Mouse (Mus musculus): ENCODE measurements at regions not wholly inside any gene's neighbourhood (a gene's known extent, or its start where the extent isn't known, plus 50 kb on each side); places are given as distances from the start of the nearest gene placed in this dataset.

DNA sequence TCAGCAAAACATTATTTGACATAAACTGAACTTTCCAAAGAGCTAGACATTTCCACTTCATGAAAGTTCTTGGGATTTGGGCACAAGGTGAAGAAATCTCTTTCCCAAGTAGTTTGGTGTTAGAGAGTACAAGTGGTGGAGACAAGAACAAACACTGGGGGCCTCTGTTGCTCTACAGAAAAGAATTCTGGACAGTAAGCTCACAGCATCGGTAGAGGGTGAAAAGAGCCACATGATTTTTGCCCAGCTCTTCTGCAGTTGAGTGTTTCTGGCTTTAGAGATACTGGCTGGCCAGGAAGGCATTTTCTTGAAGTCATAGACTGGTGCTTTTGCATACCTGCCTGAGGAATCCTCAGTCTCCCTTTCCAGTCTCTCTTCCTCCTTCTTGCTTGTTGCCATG lies 127.8 kb downstream of the Stk31 start:
- DNase-seq (ENCODE audit: low spot score) = no peak

DNA sequence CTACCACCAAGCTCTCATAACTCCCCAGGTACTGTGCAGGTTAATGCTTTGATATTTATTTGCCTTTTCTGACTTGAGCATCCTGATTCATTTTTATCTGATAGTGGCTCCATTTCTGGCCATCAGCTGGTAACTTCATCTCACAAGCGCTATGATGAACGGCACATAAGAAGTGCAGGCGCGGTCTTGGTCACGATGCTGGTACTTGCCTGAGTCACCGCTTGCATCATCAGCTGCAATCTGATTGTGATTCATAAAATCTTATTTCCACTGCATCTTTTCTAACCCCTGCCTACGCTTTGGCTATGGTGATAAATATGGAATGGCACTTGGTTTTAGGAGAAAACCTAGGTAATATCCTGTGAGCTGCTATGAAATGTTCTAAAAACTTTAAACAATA lies 128.3 kb downstream of the Stk31 start:
- no peak for DNase-seq (ENCODE audit: low spot score)

DNA sequence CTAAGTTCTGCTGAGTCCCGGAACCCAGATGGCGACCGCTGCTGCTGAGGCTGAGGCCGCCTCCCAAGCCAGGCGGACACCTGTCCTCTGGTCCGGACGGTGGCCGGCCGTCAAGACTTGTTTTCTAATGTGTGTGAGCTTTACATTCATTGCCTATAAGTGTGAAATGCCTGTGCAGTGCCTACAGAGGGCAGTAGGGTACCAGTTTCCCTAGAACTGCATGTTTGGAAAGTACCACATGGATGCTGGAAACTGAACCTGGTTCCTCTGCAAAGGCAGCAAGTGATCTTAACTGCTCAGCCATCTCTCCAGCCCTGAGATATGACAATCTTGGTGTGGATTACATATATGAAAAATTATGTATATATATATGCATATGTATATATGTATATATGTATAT lies 138.6 kb downstream of the Stk31 start:
- DNase-seq (ENCODE audit: low spot score) = no peak

DNA sequence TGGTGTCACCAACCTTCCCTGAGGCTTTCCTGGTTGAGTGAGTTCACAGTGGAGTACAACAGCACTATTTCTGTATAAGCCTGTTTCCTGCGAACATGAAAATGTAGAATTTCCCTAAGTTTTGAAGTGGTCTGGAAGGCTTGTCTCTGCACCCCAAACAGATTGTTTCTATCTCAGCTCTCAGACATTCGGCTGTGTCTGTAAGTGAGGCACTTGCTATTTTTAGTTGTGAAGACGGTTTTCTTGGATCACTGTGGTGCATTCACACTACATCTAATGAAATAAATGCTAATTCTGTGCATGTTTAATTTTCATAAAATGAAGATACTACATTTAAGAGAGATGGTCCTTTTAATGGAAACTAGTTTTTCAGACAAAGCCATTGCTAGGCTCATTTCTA lies 139.1 kb downstream of the Stk31 start:
- no peak for DNase-seq (ENCODE audit: low spot score)

DNA sequence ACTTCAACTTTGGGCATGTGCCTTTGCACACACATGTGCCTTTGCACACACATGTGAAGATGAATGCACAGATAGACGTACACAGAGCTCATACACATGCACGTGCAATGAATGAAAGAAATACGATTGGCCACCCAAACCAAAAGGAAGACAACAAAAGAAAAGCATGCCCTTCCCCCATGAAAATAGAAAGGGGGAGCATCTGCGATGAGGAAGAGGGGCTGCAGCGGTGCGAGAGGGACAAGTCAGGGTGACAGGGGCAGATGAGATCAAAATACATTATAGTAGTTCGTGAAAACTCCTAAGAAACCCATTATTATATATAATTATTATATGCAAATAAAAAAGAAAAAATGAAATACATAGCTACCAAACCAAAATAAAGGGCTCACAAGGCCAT lies 149.5 kb downstream of the Stk31 start:
- DNase-seq (ENCODE audit: low spot score) = no peak

DNA sequence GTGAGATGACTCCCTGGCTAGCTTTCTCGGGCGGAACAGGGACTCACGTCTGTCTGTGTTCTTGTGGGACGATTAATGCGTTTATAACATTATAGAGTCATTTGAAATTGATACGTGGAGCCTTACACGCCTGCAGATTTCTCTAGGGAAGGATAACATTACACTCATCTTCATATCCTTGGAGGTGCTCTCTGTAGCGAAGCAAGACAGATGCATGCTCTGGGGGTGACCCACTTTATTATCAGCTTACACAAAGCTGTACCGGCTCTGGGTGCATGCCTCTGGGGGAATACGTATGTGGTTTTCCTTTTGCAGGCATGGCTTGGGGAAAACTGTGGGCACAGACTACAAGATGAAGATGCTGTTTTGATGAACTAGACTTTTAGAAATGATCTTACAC lies 159.7 kb downstream of the Stk31 start:
- no peak for DNase-seq (ENCODE audit: low spot score)

DNA sequence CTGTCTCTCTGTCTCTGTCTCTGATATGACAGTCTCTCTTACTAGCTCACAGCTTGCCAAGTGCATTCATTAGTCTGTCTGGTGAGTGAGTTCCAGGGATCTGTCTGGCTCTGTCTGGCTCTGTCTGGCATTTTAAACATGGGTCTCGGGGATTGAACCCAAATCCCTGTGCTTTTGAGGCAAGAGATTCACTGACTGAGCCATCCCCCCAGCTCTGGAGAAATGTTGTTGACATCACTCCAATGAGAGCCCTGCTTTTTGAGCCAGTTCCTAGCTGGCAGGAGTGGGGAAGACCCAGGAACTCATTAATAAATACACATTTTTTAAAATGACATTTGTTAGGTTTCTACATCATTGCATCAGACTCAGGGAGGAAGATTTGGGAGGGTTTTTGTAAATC lies 163.1 kb downstream of the Stk31 start:
- no peak for DNase-seq (ENCODE audit: low spot score)

DNA sequence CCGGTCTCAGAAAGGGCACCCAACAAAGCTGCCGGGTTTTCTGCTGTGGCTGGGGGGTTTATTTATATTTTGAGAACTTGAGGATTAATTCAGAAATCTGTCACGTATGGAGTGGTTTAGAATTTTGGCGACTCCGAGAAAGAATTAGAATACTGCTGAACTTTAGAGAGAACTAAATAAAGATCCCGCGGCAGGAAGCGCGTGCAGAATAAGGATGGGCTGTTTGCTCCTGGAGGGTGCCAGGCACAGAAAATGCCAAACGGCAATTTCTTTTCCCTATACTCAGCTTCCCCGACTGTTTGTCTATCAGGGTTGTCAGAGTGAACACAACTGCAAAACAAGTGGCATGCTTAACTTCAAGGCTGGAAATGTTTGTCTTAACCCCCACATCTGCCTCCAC lies 163.7 kb downstream of the Stk31 start:
- no peak for DNase-seq (ENCODE audit: low spot score)

DNA sequence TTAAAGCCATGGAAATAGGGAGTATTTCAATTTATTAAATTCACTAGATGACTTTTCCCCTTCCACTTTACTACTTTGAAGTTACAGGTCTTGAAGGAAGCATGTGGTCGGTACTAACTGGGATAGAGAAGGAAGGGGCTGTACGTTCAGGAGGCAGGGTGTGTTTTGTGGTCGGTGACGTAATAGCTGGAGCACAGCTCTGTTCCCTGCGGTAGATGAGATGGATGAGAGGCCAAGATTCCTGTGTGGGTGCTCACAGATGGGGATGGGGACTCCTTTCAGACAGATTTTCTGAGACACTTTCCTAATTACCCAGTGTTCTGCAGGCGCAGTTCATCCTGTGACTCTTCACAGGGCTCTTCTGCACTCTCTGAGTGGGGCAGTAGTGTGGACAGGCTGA lies 182.9 kb downstream of the Stk31 start:
- DNase-seq (ENCODE audit: low spot score) = no peak

DNA sequence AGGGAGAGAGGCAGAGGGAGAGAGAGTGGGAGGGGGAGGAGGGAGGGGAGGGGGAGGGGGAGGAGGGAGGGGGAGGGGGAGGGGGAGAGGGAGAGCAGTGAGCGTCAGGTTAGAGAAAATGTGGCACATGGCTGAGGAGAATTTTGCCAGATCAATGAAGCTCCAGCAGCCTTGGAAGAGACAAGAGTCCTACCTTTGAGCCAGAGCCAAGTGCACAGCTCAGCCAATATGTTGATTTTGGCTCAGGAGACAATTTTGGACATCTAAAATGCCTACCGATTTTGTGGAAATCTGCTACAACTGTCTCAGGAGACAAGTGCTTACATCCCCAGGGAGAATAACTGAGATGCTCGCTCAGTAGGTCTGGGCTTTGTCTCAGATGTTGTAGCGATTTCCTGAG lies 184.3 kb downstream of the Stk31 start:
- DNase-seq (ENCODE audit: low spot score) = no peak

DNA sequence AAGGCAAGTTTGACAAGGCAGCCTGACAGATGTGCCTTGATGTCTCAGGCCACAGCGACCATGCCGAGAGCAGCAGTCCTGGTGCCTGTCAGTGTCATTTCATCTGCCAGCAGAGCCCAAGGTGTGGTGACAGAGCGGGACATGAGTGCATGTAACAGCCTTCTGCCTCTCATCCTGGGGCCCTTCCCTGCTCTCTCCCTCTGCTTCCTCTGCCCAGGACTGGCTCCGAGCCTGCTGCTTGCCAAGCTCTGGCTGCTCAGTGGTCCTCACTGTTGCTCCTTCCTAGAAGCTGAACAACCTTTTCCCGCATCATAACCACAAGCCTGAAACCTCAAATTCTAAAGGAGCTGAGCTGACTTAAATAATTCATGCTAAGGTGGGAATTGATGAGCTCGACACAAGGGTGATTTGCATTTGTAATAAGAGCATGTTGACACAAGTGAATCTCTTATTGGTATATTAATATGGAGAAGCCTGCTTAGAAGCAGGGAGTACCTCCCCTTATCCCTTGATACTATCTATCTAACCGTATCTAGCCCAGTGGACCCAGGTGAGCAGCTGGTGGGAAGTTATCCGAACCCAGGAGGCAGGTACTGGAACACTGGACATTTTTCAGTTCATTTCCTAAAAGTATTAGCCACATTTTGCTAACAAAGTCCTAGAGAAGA lies 186.8 kb downstream of the Stk31 start:
- no peak for DNase-seq (ENCODE audit: low spot score)

DNA sequence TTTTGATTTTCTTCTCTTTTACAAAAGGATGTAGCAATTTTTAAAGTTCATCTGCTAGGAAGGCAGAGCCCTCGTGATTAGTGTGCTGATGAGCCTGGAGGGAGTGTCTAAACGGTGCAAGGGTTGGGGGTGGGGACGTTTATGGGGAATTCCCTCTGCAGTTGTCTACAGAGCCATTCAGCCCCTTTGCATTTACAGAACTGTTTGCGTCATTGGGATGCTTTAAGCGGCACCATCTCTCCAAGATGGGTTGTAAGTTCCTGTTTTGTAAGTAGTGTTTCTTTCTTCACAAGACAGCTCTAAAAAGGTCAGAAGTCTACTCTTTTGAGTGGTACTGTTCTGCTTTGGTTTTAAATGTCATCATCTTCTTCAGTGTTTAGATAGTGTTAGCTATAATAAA lies 191.1 kb downstream of the Stk31 start:
- DNase-seq (ENCODE audit: low spot score) = no peak

DNA sequence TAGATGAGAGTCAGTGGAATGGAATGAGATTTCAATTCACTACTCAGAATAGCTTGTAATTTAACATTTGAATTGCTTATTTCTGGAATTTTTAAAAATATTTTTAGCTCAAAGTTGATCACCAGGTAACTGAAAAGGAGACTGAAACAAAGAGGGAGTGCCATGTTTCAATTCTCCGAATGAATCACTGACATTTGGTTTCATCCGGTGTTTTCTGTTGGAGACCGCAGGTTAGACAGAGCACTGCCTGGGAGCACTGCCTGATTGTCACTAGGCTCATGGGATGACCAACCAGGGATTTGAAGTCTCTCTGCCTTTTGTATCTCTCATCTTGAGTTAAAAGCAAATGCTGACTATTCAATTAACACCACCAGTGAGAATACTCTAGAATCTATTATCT lies 193.3 kb downstream of the Stk31 start:
- no peak for DNase-seq (ENCODE audit: low spot score)

DNA sequence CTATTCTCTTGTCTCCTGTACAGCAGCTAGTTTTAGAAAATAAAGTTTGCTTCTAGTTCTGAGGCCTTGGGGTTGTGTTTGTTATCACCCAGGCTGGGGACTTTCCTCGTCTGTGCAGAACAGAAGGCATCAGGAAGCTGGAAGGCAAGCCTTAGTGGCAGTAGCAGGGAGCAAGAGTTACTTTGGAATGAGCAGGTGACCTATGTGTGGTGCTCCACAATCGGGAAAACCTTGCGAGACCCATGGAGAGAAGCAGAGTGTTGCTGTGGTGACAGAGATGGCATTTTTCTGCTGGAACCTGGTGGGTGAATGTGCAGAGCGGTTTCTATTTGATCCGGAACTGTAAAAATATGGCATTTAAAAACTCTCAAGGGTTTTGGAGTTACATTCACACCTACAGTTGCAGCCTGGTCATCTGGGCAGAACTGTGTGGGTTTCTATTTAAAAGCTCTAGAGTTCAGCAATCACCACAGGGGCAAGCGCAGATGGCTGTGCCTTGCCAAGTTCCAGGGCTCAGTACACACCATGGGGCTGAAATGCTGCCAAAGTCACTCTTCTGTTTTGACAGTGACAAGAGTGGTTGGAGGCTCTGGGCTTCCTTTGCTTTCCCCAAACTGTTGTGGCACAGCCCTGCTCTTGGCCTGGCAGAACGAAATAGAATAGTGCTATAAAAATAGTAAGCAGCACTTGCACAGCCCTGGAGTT lies 195.7 kb downstream of the Stk31 start:
- DNase-seq (ENCODE audit: low spot score) = peak; percentile 3

DNA sequence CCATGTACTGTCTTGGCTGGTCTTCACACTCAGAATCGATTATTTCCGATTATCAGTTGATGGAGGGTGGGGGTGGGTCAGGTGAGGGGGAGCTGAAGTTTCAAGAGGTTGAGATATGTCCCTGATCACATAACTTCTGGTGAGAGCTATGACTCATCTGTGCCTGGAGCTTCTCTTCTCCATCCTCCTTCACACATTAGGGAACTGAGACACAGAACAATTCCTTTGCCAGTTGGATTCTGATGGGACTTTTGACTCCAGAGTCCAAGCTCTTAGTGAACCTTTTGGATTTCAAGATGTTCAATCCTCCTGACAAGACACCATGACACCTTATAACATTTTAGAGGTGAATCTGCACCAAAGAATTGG lies 196.2 kb downstream of the Stk31 start:
- DNase-seq (ENCODE audit: low spot score) = no peak

DNA sequence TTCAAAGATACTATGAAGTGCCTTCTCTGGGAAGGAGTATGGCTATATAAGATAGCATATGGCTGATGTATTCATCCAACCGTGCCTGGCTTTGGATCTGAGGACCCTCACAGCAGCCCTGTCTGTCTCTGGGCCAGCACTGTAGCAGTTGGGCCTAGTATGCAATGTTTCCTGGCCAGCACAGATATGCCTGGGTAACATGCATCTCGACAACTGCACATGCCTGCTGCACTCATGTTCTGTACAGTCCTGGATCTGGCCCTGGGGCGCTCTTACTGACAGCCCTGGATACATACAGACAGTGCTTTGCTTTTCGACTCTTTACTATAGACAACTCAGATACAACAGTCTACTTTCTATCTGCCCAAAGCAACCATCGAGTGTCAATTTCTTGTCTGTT lies 197.3 kb downstream of the Stk31 start:
- no peak for DNase-seq (ENCODE audit: low spot score)

DNA sequence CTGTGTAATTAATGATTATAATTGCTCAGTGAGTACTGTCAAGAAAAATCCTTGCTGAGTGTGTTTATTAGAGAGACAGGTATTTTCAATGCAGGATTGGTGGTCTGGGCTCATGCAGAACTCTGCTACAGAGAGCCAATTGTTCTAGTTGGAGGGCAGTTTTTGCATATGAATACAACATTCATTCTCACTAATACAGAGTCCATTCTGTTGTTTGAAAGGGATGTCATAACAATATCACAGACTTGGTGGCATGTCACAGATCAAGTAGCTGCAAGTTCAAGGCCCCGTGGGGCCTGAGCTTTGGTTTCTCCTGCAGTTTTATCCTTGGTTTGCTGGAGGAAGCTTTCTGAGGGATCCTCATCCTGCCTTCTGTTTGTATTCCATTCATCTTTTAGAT lies 207.8 kb downstream of the Stk31 start:
- no peak for DNase-seq (ENCODE audit: low spot score)

DNA sequence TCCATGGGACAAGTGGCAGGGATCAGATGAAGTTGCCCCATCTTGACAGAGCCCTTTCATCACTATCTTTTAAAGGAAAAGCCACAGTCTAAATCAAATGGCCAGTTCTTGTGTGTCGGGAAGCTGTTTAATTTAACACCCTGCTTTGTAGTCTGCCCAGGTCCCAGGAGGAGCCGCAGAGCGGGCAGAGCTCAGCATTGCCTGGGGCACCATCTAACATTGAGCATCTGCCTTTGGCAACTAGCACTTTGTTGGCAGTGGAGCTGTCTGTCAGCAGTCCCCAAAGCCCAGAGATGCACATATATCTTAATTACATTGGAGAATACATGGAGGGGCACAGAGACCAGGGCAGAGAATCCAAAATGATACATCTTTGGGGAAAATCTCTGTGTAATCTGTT lies 208.4 kb downstream of the Stk31 start:
- no peak for DNase-seq (ENCODE audit: low spot score)

DNA sequence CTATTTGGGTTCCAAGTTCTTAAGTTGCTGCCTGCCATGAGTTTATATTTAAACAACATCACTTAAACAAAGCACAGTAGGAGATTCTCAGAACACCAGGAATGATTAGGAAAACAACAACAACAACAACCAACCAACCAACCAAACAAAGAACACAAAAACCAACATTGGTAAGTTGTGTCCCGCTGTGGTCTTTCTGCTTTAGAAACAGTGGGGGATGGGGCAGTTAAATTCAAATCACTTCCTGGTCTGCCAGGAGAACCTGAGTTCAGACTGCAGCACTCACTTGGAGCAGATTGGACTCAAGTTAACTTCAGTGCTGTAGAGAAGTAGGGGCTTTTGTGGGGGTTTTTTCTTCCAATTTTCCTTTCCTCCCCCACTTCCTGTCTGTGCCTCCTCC lies 210.6 kb downstream of the Stk31 start:
- no peak for DNase-seq (ENCODE audit: low spot score)

DNA sequence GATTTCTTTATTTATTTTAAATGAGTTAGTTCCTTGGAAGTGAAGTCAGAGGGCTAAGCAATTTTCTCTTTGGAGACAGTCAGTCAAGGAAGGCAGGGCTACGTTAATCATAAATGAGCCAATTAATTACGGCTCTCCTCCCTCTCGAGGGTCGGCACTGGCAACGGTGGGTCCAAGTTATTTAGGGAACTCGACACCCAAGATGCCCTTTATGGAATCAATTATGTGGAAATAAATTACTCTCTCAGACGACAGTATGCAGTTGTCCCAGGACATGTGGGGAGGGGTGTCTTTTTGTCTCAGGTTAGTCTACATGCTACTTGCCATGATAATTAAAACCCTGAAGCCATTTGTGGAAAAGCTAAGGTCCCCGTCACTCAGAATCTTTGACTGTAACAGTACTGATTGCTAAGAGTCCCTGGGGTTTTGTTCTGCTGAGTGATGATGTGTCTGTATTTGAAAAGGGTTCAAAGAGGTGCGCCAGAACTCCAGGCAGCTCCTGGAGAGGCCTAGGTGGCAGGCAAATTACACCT lies 211.3 kb downstream of the Stk31 start:
- no peak for DNase-seq (ENCODE audit: low spot score)

DNA sequence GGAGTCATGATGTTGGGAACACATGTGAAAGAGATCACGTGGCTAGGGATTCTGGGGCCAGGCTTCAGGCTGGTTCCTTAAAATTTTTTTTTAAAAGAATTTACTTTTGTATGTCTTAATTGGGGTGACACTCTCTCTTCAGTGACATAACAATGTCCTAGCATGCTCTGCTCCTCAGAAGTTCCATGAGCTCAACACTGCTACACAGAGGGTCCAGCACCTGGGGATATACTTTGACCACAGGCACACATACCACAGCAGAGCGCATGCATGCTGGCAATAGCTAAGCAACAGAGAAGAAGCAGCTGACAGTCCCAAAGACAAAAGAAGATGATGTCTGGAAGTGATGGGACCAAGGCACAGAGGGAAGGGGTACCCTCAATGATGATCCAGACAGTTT lies 198.4 kb upstream of the Npy start:
- no peak for DNase-seq (ENCODE audit: low spot score)

DNA sequence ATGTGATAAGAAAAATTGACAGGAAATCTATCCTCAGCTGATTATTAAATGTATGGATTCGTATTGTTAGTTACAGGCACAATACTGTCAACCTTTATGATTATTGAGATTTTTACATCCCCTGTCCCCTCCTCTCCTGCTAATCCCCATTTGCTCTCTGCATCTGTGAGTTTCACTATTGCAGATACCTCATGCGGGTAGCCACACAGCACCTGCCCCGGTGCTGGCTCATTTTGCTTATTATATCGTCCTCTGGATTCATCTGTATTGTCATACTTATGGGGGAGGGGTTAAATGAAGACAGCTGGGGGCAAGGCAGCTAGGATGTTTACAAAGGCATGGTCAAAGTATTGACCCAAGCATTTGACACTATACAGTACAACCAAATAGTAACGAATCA lies 197.9 kb upstream of the Npy start:
- no peak for DNase-seq (ENCODE audit: low spot score)

DNA sequence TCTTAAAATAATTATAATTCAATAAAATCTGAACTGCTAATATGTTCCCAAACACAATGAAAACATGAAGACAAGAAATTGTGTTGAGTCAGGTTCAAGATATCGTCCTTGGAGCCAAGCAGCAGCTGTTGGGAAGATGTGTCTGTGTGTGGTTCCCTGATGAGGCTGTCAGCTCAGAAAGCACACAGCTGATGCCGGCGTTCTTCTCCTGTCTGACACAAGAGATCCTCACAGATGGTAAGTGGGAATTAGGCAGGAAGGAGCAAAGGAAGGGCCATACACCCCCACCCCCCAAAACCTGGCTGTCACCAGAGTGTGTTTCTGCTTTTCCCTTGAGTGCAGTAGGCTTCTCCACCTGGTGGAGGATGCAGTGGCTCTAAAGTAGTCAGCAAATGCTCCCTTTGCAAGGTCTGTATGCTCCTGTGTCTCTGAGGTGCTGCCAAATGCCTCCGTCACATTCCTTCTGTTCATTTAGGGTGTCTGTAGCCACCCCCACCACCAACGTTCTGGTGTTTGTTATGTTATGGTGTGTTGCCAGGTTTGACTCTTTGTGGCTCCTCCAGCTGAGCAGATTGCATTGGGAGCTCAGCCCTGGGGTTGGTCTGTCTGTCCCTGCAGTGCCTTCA lies 188.9 kb upstream of the Npy start:
- peak; percentile 55 for DNase-seq (ENCODE audit: low spot score)

DNA sequence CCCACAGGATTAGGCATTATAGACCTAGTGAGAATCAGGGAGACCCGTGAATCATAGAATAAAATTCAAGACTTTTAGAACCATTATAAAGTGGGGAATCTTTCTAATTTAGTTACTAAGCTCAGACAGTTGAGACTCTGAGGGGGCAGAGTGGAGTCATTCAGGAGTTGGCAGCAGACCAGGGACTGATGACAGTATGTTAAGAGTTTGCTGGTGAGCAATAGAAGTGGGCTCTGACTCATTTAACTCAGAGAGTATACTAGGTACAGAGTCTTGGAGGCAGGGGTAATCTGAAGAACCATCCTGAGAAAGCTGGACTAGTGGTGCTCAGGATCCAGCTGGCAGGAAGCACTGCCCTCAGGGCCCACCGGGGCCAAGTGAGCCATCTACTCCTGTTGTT lies 184.9 kb upstream of the Npy start:
- no peak for DNase-seq (ENCODE audit: low spot score)
